23 mouse cellular contexts compared by ENCODE assay signal in the genomic region with DNA sequence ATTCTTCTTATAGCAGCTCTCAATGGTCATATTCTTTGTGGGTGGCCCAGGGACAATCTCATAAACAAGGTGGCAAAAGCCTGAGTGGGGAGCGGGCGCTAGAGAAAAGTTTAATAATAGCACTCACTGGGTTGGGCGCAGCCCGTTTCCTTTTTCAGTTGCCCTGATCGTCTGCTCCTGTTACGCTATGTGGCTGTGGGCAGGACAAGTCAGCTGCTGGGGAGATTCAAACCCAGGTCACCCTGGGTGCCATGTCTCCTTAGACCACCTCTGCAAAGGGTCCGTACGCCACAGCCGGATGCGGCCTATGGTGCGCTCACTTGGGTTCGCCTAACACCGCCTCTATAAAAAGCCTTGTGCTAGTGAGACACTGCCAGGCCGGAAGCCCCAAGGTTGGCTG.
DNase-seq lines count a peak whose midpoint lies in the region; ATAC-seq lines count a peak whose summit lies in the region.
"Had no signal": no experiment of that assay in that cellular context is flagged by ENCODE, and none has a peak within 500 bp of the region (broad histone marks: within the 10 kb centered on the region; RNA-seq: fewer than 3 reads in every experiment).

No protein-coding gene starts in this region.

- peak overlapping the region; percentile 89 for H3K27ac ChIP-seq in heart, embryonic 12.5 days (ENCODE audit: poor library complexity, severe bottlenecking)
- H3K27ac ChIP-seq: hindbrain, embryonic 13.5 days; liver, embryonic 15.5 days; lung, embryonic 15.5 days; neural tube, embryonic 13.5 days had no signal

- 73% methylated on average over 14 of the region's 14 CpGs for WGBS in heart, embryonic 12.5 days

- peak; percentile 33 to 34 for DNase-seq in gastrocnemius, adult 8-10 months (ENCODE audit: low spot score in 2 of 2)
- no peak for DNase-seq in gastrocnemius, postnatal 14 days
- DNase-seq in heart, adult 9 months (ENCODE audit: low spot score in 2 of 2): peak; percentile 18 to 46
- peak; percentile 37 for DNase-seq in heart, postnatal 4 days
- no peak for DNase-seq in ovary, adult 18-20 months (ENCODE audit: low spot score)
- no peak for DNase-seq in spleen, postnatal 14 days (ENCODE audit: low spot score in 2 of 2)
- DNase-seq: adrenal gland, adult 8-10 months; cerebellum, adult 9-10 months; forebrain, postnatal 0 days; kidney, adult 8-10 months; kidney, postnatal 10 days; liver; lung, postnatal 36 days; midbrain, embryonic 14.5 days; right cerebral cortex, adult 18-20 months; right cerebral cortex, postnatal 4 days had no signal

- no peak overlapping the region for H3K9ac ChIP-seq in heart, embryonic 12.5 days
- H3K9ac ChIP-seq: forebrain, postnatal 0 days; hindbrain, embryonic 13.5 days; liver, embryonic 15.5 days; lung, embryonic 15.5 days; neural tube, embryonic 13.5 days had no signal

- intact Hi-C loops in gastrocnemius, postnatal 14 days (cut with DNase I; ENCODE audit: low total_unique reads): no loop called here

- 0 out of 2 replicates have a peak, but pooled peaks cover 5% of the 10 kb centered on the region for H3K36me3 ChIP-seq in heart, embryonic 12.5 days
- H3K36me3 ChIP-seq: hindbrain, embryonic 13.5 days; liver, embryonic 15.5 days; lung, embryonic 15.5 days; neural tube, embryonic 13.5 days had no signal

- H3K4me2 ChIP-seq in heart, embryonic 12.5 days: no peak overlapping the region
- H3K4me2 ChIP-seq: hindbrain, embryonic 13.5 days; liver, embryonic 15.5 days; lung, embryonic 15.5 days; neural tube, embryonic 13.5 days had no signal

- no peaks in the 10 kb centered on the region for H3K27me3 ChIP-seq in heart, embryonic 12.5 days (replicated peaks)
- H3K27me3 ChIP-seq: liver, embryonic 15.5 days; lung, embryonic 15.5 days had no signal

- no peak for ATAC-seq in heart, embryonic 12.5 days (ENCODE audit: insufficient number of reproducible peaks, low FRiP score)
- ATAC-seq in erythroblast, adult 5-6 weeks (replicated peaks; ENCODE audit: low FRiP score, poor library complexity, severe bottlenecking): no peak
- ATAC-seq: forebrain, postnatal 0 days had no signal

- H3K4me1 ChIP-seq in heart, embryonic 12.5 days (replicated peaks): peaks cover 87% of the 10 kb centered on the region
- H3K4me1 ChIP-seq: liver, embryonic 15.5 days had no signal

- no peak overlapping the region for H3K4me3 ChIP-seq in heart, embryonic 12.5 days
- H3K4me3 ChIP-seq: hindbrain, embryonic 13.5 days; limb, embryonic 10.5 days; liver, embryonic 15.5 days; lung, embryonic 15.5 days; neural tube, embryonic 13.5 days had no signal

- H3K9me3 ChIP-seq in heart, embryonic 12.5 days (replicated peaks): no peaks in the 10 kb centered on the region
- H3K9me3 ChIP-seq: hindbrain, embryonic 13.5 days; limb, embryonic 10.5 days; liver, embryonic 15.5 days; lung, embryonic 15.5 days; neural tube, embryonic 13.5 days had no signal

Comparison
In these comparisons a context has a peak if more than half of its experiments do, and no peak if none do; other contexts are left out.
1. DNase-seq: peak in gastrocnemius, adult 8-10 months (2 of 2), heart, adult 9 months (2 of 2) and heart, postnatal 4 days (single experiment); none in gastrocnemius, postnatal 14 days (single experiment), ovary, adult 18-20 months (single experiment) and spleen, postnatal 14 days (0 of 2).